Mouse (Mus musculus): Measurements from ENCODE around the gene Vmn1r19. TPM values are rescaled to one million over a fixed set of nuclear protein-coding genes. Genes with fewer than 3 reads are reported as not detected.
"Not testable (repeated sequence)": the region's sequence is repeated elsewhere in the genome, so short reads cannot be mapped to it uniquely, and the experiment has no call there.

The Vmn1r19 gene
- not detected in 2 replicates for polyA plus RNA-seq (2015; fragmentation: Nextera tagmentation; extraction: Ambion mirVana)

- not testable (repeated sequence) for H3K27ac ChIP-seq (ENCODE audit: low read length); ATAC-seq (ENCODE audit: low read depth); H3K4me2 ChIP-seq (ENCODE audit: low read depth, low read length); H3K9me3 ChIP-seq (ENCODE audit: control insufficient read depth, low read length); H3K4me3 ChIP-seq (ENCODE audit: low read length); H3K36me3 ChIP-seq (ENCODE audit: control insufficient read depth, insufficient read depth, low read length); H3K4me1 ChIP-seq (replicated peaks; ENCODE audit: control insufficient read depth, insufficient read depth, low read length); H3K9ac ChIP-seq (ENCODE audit: low read length); H3K27me3 ChIP-seq (ENCODE audit: control insufficient read depth, insufficient read depth, low read depth, low read length)
- WGBS = 62% methylated on average over 3 of the region's 3 CpGs
Observed at GRCm38 (mm10) chr6:57403480-57403879, at the start of gene Vmn1r19. TSS of gene Vmn1r19 (plus strand) at chr6:57403780.

DNA sequence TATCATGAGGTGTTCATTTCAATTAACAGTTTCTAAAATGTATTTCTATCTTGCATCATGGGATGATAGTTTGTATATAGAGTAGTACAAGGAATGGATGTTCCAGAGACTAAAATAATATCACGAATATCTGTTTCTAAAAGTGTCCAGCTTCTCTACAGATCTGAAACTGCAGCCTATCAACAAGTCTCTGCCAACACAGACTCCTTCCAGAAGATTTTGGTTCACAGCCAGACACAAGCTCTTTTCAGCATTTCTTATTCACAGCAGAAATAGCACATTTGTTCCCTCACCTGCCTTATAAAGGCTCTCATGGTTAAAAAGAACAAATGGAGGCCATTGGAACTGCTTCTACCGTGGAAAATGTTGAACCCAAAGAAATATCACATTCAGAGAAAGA, 46.7 kb upstream of the Vmn1r19 start:
- Histone ChIP-seq H3K27ac (ENCODE audit: low read length) (no peak overlapping the region), H3K27me3 (ENCODE audit: control insufficient read depth, insufficient read depth, low read depth, low read length) (no peaks in the 10 kb centered on the region), H3K4me1 (replicated peaks; ENCODE audit: control insufficient read depth, insufficient read depth, low read length) (no peaks in the 10 kb centered on the region), H3K9ac (ENCODE audit: low read length) (no peak overlapping the region), H3K36me3 (ENCODE audit: control insufficient read depth, insufficient read depth, low read length) (no peaks in the 10 kb centered on the region), H3K4me2 (ENCODE audit: low read depth, low read length) (no peak overlapping the region), H3K4me3 (ENCODE audit: low read length) (no peak overlapping the region), H3K9me3 (ENCODE audit: control insufficient read depth, low read length) (no peaks in the 10 kb centered on the region)
- ATAC-seq (ENCODE audit: low read depth) = no peak
- 56% methylated on average over 2 of the region's 2 CpGs for WGBS

GRCm38 (mm10) chr6:57363627-57364026, 40.0 kb upstream of the Vmn1r19 start, which contains the start of gene Vmn1r17:
TSS of gene Vmn1r17 (minus strand) at chr6:57363727.
- ATAC-seq (ENCODE audit: low read depth) = no peak
- Histone ChIP-seq H3K36me3 (ENCODE audit: control insufficient read depth, insufficient read depth, low read length) (no peaks in the 10 kb centered on the region), H3K27ac (ENCODE audit: low read length) (no peak within 1 kb of the TSS), H3K4me3 (ENCODE audit: low read length) (no peak within 1 kb of the TSS), H3K4me1 (replicated peaks; ENCODE audit: control insufficient read depth, insufficient read depth, low read length) (no peaks in the 10 kb centered on the region), H3K9me3 (ENCODE audit: control insufficient read depth, low read length) (no peaks in the 10 kb centered on the region), H3K4me2 (ENCODE audit: low read depth, low read length) (no peak within 1 kb of the TSS), H3K9ac (ENCODE audit: low read length) (no peak within 1 kb of the TSS), H3K27me3 (ENCODE audit: control insufficient read depth, insufficient read depth, low read depth, low read length) (no peaks in the 10 kb centered on the region)
- WGBS = 91% methylated on average over 1 of the region's 1 CpGs

DNA sequence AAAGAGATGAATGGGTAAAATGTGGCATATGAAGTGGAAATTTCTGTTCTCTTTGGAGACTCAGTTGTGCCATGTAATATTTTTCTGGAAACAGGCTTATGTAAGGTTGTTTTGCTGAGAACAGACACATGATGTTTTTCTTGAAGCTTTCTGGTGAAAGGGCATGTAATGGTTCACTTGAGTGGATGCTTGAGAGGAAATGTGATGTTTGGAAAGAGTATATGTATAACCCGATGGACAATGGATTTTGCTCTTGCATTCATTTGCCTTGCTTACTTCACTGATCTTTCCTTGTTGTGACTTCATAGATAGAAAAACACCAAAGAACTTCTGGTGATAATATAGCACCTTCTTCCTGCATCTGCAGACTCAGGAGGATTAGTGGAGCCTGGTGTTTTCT, 37.7 kb upstream of the Vmn1r19 start:
- WGBS = 89% methylated on average over 1 of the region's 1 CpGs
- H3K36me3 ChIP-seq (ENCODE audit: control insufficient read depth, insufficient read depth, low read length); ATAC-seq (ENCODE audit: low read depth): not testable (repeated sequence)

GRCm38 (mm10) chr6:57367496-57367895, 36.1 kb upstream of the Vmn1r19 start:
- no peaks in the 10 kb centered on the region for H3K9me3 ChIP-seq (ENCODE audit: control insufficient read depth, low read length)
- no peak overlapping the region for H3K4me3 ChIP-seq (ENCODE audit: low read length)
- no peak overlapping the region for H3K9ac ChIP-seq (ENCODE audit: low read length)
- H3K27ac ChIP-seq (ENCODE audit: low read length) = no peak overlapping the region
- WGBS = 75% methylated on average over 1 of the region's 1 CpGs
- H3K4me1 ChIP-seq (replicated peaks; ENCODE audit: control insufficient read depth, insufficient read depth, low read length) = no peaks in the 10 kb centered on the region
- no peak for ATAC-seq (ENCODE audit: low read depth)
- H3K27me3 ChIP-seq (ENCODE audit: control insufficient read depth, insufficient read depth, low read depth, low read length) = no peaks in the 10 kb centered on the region
- no peak overlapping the region for H3K4me2 ChIP-seq (ENCODE audit: low read depth, low read length)
- no peaks in the 10 kb centered on the region for H3K36me3 ChIP-seq (ENCODE audit: control insufficient read depth, insufficient read depth, low read length)

More for the DNA sequence above, 37.7 kb upstream of the Vmn1r19 start:
- H3K27ac ChIP-seq (ENCODE audit: low read length); H3K4me2 ChIP-seq (ENCODE audit: low read depth, low read length); H3K4me1 ChIP-seq (replicated peaks; ENCODE audit: control insufficient read depth, insufficient read depth, low read length); H3K4me3 ChIP-seq (ENCODE audit: low read length); H3K9ac ChIP-seq (ENCODE audit: low read length); H3K27me3 ChIP-seq (ENCODE audit: control insufficient read depth, insufficient read depth, low read depth, low read length); H3K9me3 ChIP-seq (ENCODE audit: control insufficient read depth, low read length): not testable (repeated sequence)

- H3K4me1 ChIP-seq (replicated peaks; ENCODE audit: control insufficient read depth, insufficient read depth, low read length) = no peaks in the 10 kb centered on the region
- H3K9me3 ChIP-seq (ENCODE audit: control insufficient read depth, low read length) = no peaks in the 10 kb centered on the region
- H3K36me3 ChIP-seq (ENCODE audit: control insufficient read depth, insufficient read depth, low read length) = no peaks in the 10 kb centered on the region
- H3K27ac ChIP-seq (ENCODE audit: low read length) = no peak within 1 kb of the TSS
- no peak within 1 kb of the TSS for H3K9ac ChIP-seq (ENCODE audit: low read length)
- H3K4me3 ChIP-seq (ENCODE audit: low read length) = no peak within 1 kb of the TSS
- no peak for ATAC-seq (ENCODE audit: low read depth)
- no peaks in the 10 kb centered on the region for H3K27me3 ChIP-seq (ENCODE audit: control insufficient read depth, insufficient read depth, low read depth, low read length)
- H3K4me2 ChIP-seq (ENCODE audit: low read depth, low read length) = no peak within 1 kb of the TSS
Observed at GRCm38 (mm10) chr6:57395683-57396082, 7.9 kb upstream of the Vmn1r19 start, which contains the start of gene Vmn1r18. TSS of gene Vmn1r18 (minus strand) at chr6:57395783.

- H3K4me2 ChIP-seq (ENCODE audit: low read depth, low read length) = no peak within 1 kb of the TSS
- ATAC-seq (ENCODE audit: low read depth) = no peak
- H3K9ac ChIP-seq (ENCODE audit: low read length) = no peak within 1 kb of the TSS
- H3K4me1 ChIP-seq (replicated peaks; ENCODE audit: control insufficient read depth, insufficient read depth, low read length) = no peaks in the 10 kb centered on the region
- H3K9me3 ChIP-seq (ENCODE audit: control insufficient read depth, low read length) = no peaks in the 10 kb centered on the region
- H3K4me3 ChIP-seq (ENCODE audit: low read length) = no peak within 1 kb of the TSS
- H3K27ac ChIP-seq (ENCODE audit: low read length) = no peak within 1 kb of the TSS
- WGBS = 49% methylated on average over 1 of the region's 1 CpGs
- no peaks in the 10 kb centered on the region for H3K36me3 ChIP-seq (ENCODE audit: control insufficient read depth, insufficient read depth, low read length)
- H3K27me3 ChIP-seq (ENCODE audit: control insufficient read depth, insufficient read depth, low read depth, low read length) = no peaks in the 10 kb centered on the region
Observed at GRCm38 (mm10) chr6:57428630-57429029, 25.1 kb downstream of the Vmn1r19 start, which contains the start of gene Vmn1r20. TSS of gene Vmn1r20 (plus strand) at chr6:57428930.

DNA sequence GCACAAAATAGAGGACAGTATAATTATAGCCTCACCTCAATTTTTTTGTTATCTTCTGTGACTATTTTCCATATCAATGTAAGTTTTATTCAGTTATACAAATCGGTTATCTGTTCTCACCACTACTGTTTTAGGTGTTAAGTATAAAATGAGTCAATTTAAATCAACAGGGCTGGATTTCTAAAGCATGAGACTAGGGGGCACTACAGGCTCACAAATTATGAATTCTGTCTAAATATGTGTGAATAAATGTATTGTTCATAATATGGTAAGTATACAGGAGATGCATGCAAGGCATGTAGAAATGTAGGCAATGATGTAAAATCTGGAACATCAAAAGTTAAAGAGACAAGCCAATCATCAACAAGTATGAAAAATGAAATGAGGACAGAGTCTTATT, 27.6 kb downstream of the Vmn1r19 start:
- no peaks in the 10 kb centered on the region for H3K36me3 ChIP-seq (ENCODE audit: control insufficient read depth, insufficient read depth, low read length)
- no peak overlapping the region for H3K4me3 ChIP-seq (ENCODE audit: low read length)
- H3K4me1 ChIP-seq (replicated peaks; ENCODE audit: control insufficient read depth, insufficient read depth, low read length) = no peaks in the 10 kb centered on the region
- 73% methylated on average over 1 of the region's 1 CpGs for WGBS
- no peak overlapping the region for H3K27ac ChIP-seq (ENCODE audit: low read length)
- H3K4me2 ChIP-seq (ENCODE audit: low read depth, low read length) = no peak overlapping the region
- H3K9ac ChIP-seq (ENCODE audit: low read length) = no peak overlapping the region
- no peak for ATAC-seq (ENCODE audit: low read depth)
- no peaks in the 10 kb centered on the region for H3K27me3 ChIP-seq (ENCODE audit: control insufficient read depth, insufficient read depth, low read depth, low read length)
- H3K9me3 ChIP-seq (ENCODE audit: control insufficient read depth, low read length) = no peaks in the 10 kb centered on the region

Measured in lung, embryonic 16.5 days (tissue).